Mouse (Mus musculus) heart, embryonic 15.5 days (tissue): ENCODE results near the gene Slc6a12. TPM values are rescaled to one million over a fixed set of nuclear protein-coding genes. Genes with fewer than 3 reads are reported as not detected.

ENCODE experiments used
- ATAC-seq: fragments of 200-750 bp; cut with Nextera tagmentation; replicated peaks from 2 replicates; pipeline ENCODE4 v1.8.0; 2017; ENCODE audit warnings: low read depth, moderate TSS enrichment; ENCODE audit not compliant: insufficient number of reproducible peaks, insufficient read depth, low FRiP score
- H3K27ac ChIP-seq: fragments of 300-500 bp; sonication (generic); 2 replicates; pipeline ENCODE4 v1.5.1; 2015; ENCODE audit warnings: mild to moderate bottlenecking, inconsistent platforms
- H3K27me3 ChIP-seq: fragments of 300-500 bp; sonication (generic); 2 replicates; pipeline ENCODE4 v1.6.1; 2015; ENCODE audit warnings: inconsistent platforms
- H3K36me3 ChIP-seq: fragments of 300-500 bp; sonication (generic); 2 replicates; pipeline ENCODE4 v1.6.1; 2015; ENCODE audit warnings: mild to moderate bottlenecking, inconsistent platforms
- H3K4me1 ChIP-seq: fragments of 300-500 bp; sonication (generic); replicated peaks from 2 replicates; pipeline ENCODE4 v1.6.1; 2015; ENCODE audit warnings: inconsistent platforms
- H3K4me2 ChIP-seq: fragments of 300-500 bp; sonication (generic); 2 replicates; pipeline ENCODE4 v1.6.1; 2015; ENCODE audit warnings: inconsistent platforms, mild to moderate bottlenecking, moderate library complexity
- H3K4me3 ChIP-seq: fragments of 300-500 bp; sonication (generic); 2 replicates; pipeline ENCODE4 v1.5.1; 2015; ENCODE audit warnings: mild to moderate bottlenecking, inconsistent platforms
- H3K9ac ChIP-seq: fragments of 300-500 bp; sonication (generic); 2 replicates; pipeline ENCODE4 v1.6.1; 2015; ENCODE audit warnings: mild to moderate bottlenecking, inconsistent platforms
- H3K9me3 ChIP-seq: fragments of 300-500 bp; sonication (generic); replicated peaks from 2 replicates; pipeline ENCODE4 v1.6.1; 2016; ENCODE audit warnings: inconsistent platforms
- WGBS: fragments of 180-500 bp; shearing (Covaris S2); methylation state at CpG from one replicate; pipeline ENCODE4 v1.1.7; 2015; ENCODE audit warnings: mixed read lengths; 5-methylcytosine and 5-hydroxymethylcytosine counted together
- polyA plus RNA-seq: library from polyadenylated mRNA; unstranded; fragments of >200 nt; fragmentation: Nextera tagmentation; extraction: Ambion mirVana; gene quantifications from 2 replicates; pipeline ENCODE4 v1.2.1, GENCODE M21; 2015

Gene Slc6a12
- polyA plus RNA-seq, 1 experiment from 2014 or later = not detected

GRCm38 (mm10) chr6:121380576-121380975 lies 37.7 kb downstream of the Slc6a12 start:
- peaks cover 35% of the 10 kb centered on the region; the same call in 1 of the 2 replicates for H3K27me3 ChIP-seq
- ATAC-seq = no peak
- H3K4me1 ChIP-seq = no peaks in the 10 kb centered on the region
- H3K4me2 ChIP-seq = no peak overlapping the region
- H3K9ac ChIP-seq = no peak overlapping the region
- no peaks in the 10 kb centered on the region for H3K36me3 ChIP-seq
- no peak overlapping the region for H3K27ac ChIP-seq
- H3K4me3 ChIP-seq = no peak overlapping the region
- H3K9me3 ChIP-seq = no peaks in the 10 kb centered on the region
- WGBS = 73% methylated on average over 8 of the region's 8 CpGs

- no peak for ATAC-seq
- H3K36me3 ChIP-seq = no peaks in the 10 kb centered on the region
- no peak overlapping the region for H3K27ac ChIP-seq
- H3K9ac ChIP-seq = no peak overlapping the region
- H3K4me2 ChIP-seq = no peak overlapping the region
- no peaks in the 10 kb centered on the region for H3K4me1 ChIP-seq
- no peaks in the 10 kb centered on the region for H3K9me3 ChIP-seq
- WGBS = 57% methylated on average over 10 of the region's 10 CpGs
- no peak overlapping the region for H3K4me3 ChIP-seq
- peaks cover 42% of the 10 kb centered on the region; the same call in 1 of the 2 replicates for H3K27me3 ChIP-seq
These were observed 39.2 kb downstream of the Slc6a12 start for GRCm38 (mm10) chr6:121382071-121382470.

GRCm38 (mm10) chr6:121385397-121385796 lies 42.5 kb downstream of the Slc6a12 start:
- Histone ChIP-seq H3K4me2 (no peak overlapping the region), H3K27ac (no peak overlapping the region), H3K9ac (no peak overlapping the region), H3K4me1 (no peaks in the 10 kb centered on the region), H3K9me3 (no peaks in the 10 kb centered on the region), H3K36me3 (no peaks in the 10 kb centered on the region), H3K4me3 (no peak overlapping the region), H3K27me3 (peaks cover 30% of the 10 kb centered on the region; the same call in 1 of the 2 replicates)
- ATAC-seq = no peak
- WGBS = 89% methylated on average over 3 of the region's 3 CpGs

GRCm38 (mm10) chr6:121392610-121393252 lies 49.9 kb downstream of the Slc6a12 start:
- H3K36me3 ChIP-seq = no peaks in the 10 kb centered on the region
- no peak overlapping the region for H3K27ac ChIP-seq
- no peak for ATAC-seq
- H3K27me3 ChIP-seq = no peaks in the 10 kb centered on the region; the same call in 1 of the 2 replicates
- 69% methylated on average over 4 of the region's 4 CpGs for whole genome bisulfite sequencing
- no peak overlapping the region for H3K4me2 ChIP-seq
- H3K4me1 ChIP-seq = no peaks in the 10 kb centered on the region
- H3K4me3 ChIP-seq = no peak overlapping the region
- no peaks in the 10 kb centered on the region for H3K9me3 ChIP-seq
- no peak overlapping the region for H3K9ac ChIP-seq

- WGBS = 80% methylated on average over 6 of the region's 6 CpGs
- no peaks in the 10 kb centered on the region for H3K9me3 ChIP-seq
- H3K4me2 ChIP-seq = no peak overlapping the region
- no peak for ATAC-seq
- no peak overlapping the region for H3K9ac ChIP-seq
- no peaks in the 10 kb centered on the region for H3K36me3 ChIP-seq
- H3K27me3 ChIP-seq = no peaks in the 10 kb centered on the region
- no peak overlapping the region for H3K4me3 ChIP-seq
- no peak overlapping the region for H3K27ac ChIP-seq
- no peaks in the 10 kb centered on the region for H3K4me1 ChIP-seq
These were observed 58.3 kb downstream of the Slc6a12 start for GRCm38 (mm10) chr6:121401140-121401539.

- Histone ChIP-seq H3K27ac (no peak overlapping the region), H3K27me3 (no peaks in the 10 kb centered on the region), H3K36me3 (no peaks in the 10 kb centered on the region), H3K9me3 (no peaks in the 10 kb centered on the region), H3K9ac (no peak overlapping the region), H3K4me1 (no peaks in the 10 kb centered on the region), H3K4me2 (no peak overlapping the region), H3K4me3 (no peak overlapping the region)
- 72% methylated on average over 14 of the region's 14 CpGs for WGBS
- ATAC-seq = no peak
These were observed 59.2 kb downstream of the Slc6a12 start for GRCm38 (mm10) chr6:121401826-121402660.

GRCm38 (mm10) chr6:121402661-121403244 lies 59.9 kb downstream of the Slc6a12 start:
- H3K9ac ChIP-seq = no peak overlapping the region
- no peaks in the 10 kb centered on the region for H3K4me1 ChIP-seq
- no peak for ATAC-seq
- no peak overlapping the region for H3K27ac ChIP-seq
- no peaks in the 10 kb centered on the region for H3K27me3 ChIP-seq
- no peaks in the 10 kb centered on the region for H3K9me3 ChIP-seq
- 81% methylated on average over 8 of the region's 8 CpGs for WGBS
- H3K4me3 ChIP-seq = no peak overlapping the region
- no peaks in the 10 kb centered on the region for H3K36me3 ChIP-seq
- H3K4me2 ChIP-seq = no peak overlapping the region

GRCm38 (mm10) chr6:121405311-121405710 lies 62.4 kb downstream of the Slc6a12 start:
- no peak overlapping the region for H3K9ac ChIP-seq
- 88% methylated on average over 8 of the region's 8 CpGs for WGBS
- no peak overlapping the region for H3K4me2 ChIP-seq
- no peak for ATAC-seq
- no peak overlapping the region for H3K27ac ChIP-seq
- H3K4me3 ChIP-seq = no peak overlapping the region
- no peaks in the 10 kb centered on the region for H3K9me3 ChIP-seq
- no peaks in the 10 kb centered on the region for H3K36me3 ChIP-seq
- no peaks in the 10 kb centered on the region for H3K4me1 ChIP-seq
- H3K27me3 ChIP-seq = peaks cover 16% of the 10 kb centered on the region

- no peaks in the 10 kb centered on the region for H3K9me3 ChIP-seq
- ATAC-seq = no peak
- peaks cover 38% of the 10 kb centered on the region for H3K27me3 ChIP-seq
- 45% methylated on average over 5 of the region's 5 CpGs for WGBS
- no peak overlapping the region for H3K27ac ChIP-seq
- H3K9ac ChIP-seq = no peak overlapping the region
- H3K4me3 ChIP-seq = no peak overlapping the region
- H3K4me1 ChIP-seq = 0 out of 2 replicates have a peak, but pooled peaks cover 3% of the 10 kb centered on the region
- no peaks in the 10 kb centered on the region for H3K36me3 ChIP-seq
- no peak overlapping the region for H3K4me2 ChIP-seq
These were observed 64.7 kb downstream of the Slc6a12 start for GRCm38 (mm10) chr6:121407571-121408011.

- no peak overlapping the region for H3K27ac ChIP-seq
- H3K27me3 ChIP-seq = peaks cover 76% of the 10 kb centered on the region
- no peaks in the 10 kb centered on the region for H3K9me3 ChIP-seq
- ATAC-seq = no peak
- 0 out of 2 replicates have a peak, but pooled peaks cover 5% of the 10 kb centered on the region for H3K4me1 ChIP-seq
- H3K9ac ChIP-seq = no peak overlapping the region
- peak overlapping the region; percentile 29 for H3K4me2 ChIP-seq
- whole genome bisulfite sequencing = 2% methylated on average over 46 of the region's 46 CpGs
- no peaks in the 10 kb centered on the region for H3K36me3 ChIP-seq
- peak overlapping the region; percentile 14; the same call in 1 of the 2 replicates for H3K4me3 ChIP-seq
These were observed 69.9 kb downstream of the Slc6a12 start for GRCm38 (mm10) chr6:121412558-121413297.
